Mouse (Mus musculus) cerebellum, postnatal 14 days (tissue): Measurements from ENCODE around the gene Mllt3.

Source experiments
- DNase-seq, 2 experiments: peaks; one replicate each; pipeline ENCODE4 v3.0.0; 2021; ENCODE audit warnings: mixed read lengths in 2 of 2

Gene Mllt3

DNA sequence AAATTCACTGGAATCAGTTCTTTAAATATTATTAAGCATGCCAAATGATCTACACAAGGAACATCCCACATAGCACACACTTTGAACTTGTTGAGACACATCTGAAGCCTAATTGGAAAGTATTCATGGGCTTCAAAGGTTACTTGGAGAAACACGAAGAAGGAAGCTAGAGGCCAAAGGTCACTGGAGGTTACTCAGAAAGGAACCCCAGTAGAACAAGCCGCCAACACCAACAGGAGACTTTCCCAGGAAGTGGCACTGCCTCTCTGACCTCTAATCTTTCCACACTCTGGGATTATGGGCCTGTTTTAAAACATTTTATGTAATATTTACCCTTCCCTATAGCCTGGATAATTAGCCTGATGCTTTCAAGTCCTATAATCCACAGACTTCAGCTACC, 162.6 kb downstream of the Mllt3 start:
- DNase-seq, result no peak

DNA sequence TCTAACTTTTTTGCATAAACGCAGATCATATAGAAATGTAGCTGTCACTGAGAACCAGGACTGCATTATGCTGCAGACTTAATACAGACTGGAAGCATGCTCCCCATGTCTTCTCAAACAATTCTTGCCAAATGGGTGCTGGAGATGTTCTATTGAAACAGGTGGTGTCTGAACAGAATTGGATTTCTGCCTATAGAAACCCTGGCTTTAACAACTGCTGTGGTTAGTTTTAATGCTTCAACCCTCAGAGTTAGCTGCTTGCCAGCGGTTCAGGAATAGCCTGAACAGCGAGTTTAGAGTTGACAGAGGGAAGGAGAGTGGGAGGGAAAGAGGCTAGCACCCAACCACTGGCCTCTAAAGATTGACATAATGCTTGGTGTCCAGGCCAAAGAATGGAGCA, 166.6 kb downstream of the Mllt3 start:
- DNase-seq, result peak in 1 of 2 experiments; percentile 34

DNA sequence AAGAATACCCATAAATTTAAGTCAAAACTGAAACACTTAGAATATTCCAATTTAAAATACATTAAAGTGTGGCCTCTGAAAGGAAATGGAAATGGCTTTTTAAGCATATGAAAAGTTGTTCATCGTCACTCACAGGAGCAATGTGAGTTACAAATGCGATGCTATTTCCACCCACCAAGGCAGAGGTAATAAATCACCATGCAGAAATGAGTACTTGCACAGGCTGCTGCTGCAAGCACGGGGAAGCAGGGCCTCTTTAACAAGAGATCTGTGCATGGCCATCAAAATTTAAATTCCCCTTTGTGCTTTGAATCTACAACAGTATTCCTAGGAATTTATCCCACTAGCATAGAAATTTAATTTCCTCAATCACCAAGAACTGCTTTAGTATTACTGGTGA, 167.3 kb downstream of the Mllt3 start:
- DNase-seq, result no peak

DNA sequence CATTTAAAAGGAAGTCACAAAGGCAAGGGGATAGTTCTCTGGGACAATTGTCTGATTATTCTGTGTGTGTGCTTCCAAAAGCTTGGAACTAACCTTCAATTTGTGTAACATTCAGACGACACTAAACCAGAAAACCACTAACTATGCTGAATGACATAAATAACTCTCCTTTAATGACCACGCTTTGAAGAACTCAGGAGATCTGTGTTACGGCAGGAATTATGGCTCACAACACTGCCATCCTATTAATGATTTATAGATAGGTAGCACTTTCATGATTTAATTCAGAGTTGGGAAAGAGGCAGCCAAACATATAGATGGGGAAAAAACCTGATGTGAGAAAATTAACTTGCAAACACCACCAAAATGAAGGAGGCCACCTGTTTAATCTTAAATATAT, 168.1 kb downstream of the Mllt3 start:
- no peak for DNase-seq

DNA sequence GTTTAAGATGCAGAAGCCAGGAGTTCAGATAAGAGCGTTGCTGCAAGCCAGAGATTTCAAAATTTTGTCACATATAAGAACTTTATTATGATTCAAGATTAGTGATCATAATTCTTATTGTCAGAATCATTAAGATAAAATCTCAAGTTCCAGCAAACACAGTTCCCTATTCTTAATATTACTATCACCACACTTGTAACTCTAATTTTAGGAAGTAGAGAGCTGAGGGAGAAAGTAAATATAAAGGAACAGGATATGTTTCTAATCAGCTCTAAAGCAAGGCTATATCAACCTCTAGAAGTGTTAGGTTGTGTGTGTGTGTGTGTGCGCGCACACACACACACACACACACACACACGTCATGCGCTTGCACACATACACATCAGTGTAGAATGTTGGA, 170.0 kb downstream of the Mllt3 start:
- DNase-seq, result no peak

DNA sequence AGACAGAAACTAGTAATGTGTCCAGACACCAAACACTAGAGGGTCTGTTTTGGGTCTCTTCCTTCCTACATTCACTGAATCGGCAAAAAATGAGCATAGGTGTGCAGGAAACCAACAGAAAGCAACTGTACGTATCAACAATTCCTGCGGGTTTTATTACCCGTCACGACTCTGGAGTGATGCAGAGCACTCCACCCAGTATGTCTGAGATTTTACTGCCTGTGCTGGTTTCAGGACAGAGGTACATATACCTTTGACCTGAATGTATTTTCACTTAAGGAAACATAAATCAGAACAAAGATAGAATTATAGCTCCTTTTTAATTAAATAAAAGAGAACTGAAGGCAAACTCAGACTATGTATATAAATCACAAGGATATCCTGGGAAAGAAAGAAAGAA, 172.4 kb downstream of the Mllt3 start:
- no peak for DNase-seq

DNA sequence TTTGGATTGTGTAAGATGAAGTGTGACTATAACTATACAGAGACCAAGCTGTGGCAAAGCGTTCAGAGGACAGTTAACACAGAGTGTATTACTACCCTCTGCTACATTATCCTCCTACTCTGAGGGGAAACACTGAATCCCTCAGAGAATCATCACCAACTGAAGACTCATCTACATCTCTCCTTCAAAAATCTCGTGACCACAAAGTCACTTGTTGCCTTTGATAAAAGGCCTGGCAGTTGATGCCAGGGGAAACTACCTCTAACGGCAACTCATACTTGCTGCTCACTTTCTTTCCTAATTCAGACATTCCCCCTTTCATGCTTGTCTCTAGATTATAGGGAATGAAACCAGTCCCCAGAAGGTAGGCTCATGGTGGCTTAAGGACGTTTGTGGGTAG, 174.0 kb downstream of the Mllt3 start:
- no peak for DNase-seq

DNA sequence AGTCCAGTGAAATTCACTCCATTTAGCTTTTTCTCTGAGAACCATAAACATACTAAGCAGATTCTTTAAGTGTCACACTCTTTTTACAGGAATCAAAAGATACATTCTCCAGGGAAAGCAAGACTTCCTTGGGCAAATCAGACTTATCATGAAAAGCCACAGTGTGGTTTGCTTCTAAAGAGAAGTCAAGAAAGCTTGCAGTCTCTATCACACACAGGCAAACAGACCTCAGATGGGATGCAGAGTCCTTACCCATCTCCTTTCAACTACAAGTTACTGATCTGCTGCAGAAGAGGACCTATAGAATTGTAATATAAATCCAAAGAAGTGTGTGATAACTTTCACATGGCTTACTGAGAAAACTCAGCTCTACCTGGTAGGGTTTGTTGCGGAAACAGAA, 175.2 kb downstream of the Mllt3 start:
- DNase-seq, result no peak

DNA sequence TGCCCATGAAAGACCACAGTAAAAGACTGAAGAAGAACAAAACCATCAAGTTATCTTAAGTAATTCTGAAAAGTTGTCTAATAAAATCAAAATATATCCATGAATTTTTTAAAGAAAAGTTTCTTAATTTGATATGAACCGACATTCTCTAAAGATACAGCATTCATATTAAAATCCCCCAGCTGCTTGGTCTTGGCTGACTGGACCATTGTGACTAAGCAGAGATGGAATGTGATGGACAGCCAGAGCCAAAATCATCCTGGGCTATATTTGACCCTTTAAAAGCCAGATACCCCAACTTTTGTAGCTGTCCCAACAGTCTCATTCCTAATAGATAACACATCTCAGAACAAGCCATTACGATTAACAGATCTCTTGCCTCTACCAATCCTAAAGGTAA, 180.7 kb downstream of the Mllt3 start:
- DNase-seq, result no peak

DNA sequence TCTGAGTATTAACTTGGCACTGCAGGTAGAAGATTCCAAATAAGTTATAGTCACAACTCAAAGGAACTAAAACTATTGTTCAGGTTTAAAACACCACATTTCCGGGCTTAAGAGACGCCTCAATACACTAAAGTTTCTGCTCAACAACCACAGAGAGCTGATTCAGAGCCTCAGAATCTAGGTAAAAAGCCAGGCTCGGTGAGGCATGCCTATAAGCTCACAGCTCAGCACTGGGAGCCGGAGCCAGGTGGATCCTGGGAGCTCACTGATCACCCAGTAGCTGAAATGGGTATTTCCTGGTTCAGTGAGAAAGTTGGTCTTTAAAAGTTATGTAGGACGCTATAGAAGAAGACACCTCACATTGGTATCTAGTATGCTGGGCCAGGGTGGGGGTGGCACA, 183.1 kb downstream of the Mllt3 start:
- DNase-seq, result no peak

DNA sequence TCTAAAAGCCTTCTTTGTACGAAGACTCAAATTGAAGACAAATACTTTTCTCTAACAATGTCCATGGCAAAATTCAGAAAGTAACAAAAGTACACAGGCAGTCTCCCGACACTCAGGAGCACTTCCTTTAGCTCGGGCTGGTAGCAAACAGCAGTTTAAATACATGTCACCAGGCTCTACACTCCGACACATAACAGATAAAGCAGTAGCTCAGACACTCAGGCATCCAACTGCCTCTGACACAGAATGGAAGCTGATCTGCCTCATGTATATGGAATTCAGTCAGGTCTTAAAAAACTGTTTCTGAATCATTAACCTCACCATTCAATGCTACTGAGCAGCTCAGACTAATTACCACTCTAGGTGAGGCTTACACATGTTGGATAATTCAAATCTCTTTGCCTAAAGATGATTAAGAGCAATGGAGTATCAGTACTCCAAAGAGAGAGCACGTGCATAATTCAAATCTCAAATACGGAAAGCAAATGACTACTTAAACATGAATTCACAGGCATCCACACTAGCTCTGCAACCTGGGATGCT, 188.4 kb downstream of the Mllt3 start:
- no peak for DNase-seq

DNA sequence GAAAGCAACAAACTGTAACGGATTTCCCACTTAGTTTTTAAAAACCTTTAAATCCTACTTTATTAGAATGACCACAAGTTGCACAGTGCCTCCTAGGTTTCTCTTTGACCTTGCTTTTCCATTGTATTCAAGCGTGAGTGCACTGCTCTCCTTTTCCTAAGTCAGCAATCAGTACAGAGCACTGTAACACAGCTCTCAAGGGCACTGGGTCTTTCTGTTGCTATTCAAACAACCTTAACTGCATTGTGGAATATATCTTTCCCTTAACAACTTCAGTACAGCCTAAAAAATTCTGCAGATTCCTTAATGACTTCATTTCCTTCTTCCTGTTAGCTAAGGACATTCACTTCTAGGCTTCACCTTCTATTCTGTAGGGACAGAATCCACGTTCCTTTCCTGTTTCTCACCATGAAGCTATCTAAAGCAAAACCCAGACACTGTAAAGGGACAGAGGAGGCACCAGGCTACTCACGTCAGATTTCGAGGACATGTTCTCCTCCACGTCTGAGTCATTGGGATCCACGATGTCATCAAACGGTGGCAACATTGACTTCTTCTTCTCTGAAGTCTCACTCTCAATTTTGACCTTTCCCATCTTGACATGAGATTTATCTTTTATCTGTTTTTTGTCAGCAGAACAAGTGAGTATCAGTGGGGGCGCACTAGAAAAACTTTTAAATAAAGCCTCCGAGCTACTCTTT, 192.8 kb downstream of the Mllt3 start:
- DNase-seq, result no peak

DNA sequence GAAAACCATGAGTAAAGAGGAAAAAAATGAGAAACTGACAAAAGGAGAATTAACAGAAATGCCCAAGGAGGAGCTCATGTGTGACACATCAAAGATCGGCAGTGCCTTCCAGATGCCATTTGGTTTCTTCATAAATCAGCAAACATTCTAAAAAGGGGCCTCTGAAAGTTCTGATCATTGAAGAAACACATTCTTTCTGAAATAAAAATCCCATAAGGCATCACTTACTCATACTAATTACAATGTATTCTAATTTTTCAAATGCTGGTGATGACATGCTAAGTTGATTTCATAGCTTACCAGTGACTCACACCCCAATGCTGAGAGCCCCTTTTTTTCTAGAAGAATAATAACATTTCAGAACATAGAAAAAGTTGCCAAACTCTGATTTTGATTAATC, 194.4 kb downstream of the Mllt3 start:
- DNase-seq, result no peak

DNA sequence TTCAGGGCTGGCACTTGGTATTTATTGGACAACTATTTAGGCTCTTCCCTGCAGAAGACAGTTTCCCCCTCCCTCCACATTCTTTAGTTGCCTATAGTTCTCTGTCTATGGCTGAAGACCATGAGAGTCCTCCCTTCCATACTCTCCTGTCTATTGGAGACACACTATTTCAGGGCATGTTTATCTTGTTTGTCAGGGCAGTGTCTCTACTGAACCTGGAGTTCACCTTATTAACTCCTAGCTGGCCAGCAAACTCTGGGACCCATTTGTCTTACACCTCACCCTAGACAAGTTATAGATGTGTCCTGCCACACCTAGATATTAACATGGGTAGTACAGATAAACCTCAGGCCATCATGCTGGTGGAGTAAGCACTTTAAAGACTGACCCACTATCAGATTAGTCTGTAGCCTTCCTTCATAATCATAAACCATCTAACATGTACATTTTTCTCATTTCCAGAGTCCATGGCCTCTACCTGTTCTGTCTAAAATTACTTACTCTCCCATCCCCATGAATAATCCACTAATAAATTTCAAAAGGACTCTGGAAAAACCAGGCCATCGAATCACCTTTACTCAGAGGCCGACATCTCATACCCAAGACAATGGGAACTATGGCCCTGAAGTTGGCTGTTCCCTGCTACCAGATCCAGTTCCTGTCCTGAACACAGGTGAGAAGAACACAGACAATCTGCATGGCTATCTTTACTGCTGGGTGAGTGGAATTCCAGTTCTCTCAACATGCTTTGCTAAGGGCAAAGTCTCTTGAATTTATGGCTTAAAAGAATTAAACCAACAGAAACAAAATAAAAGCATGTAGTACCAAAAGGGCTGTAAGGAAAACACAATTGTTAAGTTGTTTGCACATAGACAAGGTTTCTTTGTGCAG, 195.4 kb downstream of the Mllt3 start:
- no peak for DNase-seq

DNA sequence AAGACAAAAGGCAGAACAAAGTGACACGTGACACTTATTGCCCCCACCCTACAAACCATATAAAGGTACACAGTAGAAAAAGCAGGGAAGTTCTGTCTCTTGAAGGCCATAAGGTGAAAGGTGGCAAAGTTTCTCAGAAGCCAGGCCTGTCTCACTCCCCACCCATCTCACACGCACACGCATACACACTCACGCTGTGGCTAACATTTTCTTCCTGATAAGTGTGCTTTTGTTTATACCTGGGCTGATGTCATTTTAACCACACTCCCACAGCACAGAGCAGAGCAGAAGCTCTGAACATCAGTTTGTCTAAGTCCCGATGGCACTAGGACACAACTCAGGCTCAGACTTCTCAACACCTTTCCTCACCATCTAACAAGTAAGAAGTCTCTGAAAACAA, 196.9 kb downstream of the Mllt3 start:
- no peak for DNase-seq

DNA sequence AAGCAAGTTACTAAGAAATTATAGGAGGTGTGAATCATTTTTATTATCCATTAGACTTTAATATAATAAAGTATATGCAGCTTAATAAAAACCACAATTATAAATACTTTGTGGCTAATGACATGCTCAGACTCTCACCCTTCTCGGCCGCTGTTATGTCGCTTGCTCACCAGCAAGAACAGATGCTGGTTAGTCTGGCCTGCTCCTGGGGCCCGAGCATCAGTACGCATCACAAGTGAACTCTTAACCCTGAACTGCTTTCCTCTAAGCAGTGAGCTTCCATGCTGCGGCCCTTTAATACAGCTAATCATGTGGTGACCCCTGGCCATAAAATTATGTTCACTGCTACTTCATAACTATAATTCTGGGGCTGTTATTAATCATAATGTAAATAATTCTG, 198.0 kb downstream of the Mllt3 start:
- DNase-seq, result no peak

DNA sequence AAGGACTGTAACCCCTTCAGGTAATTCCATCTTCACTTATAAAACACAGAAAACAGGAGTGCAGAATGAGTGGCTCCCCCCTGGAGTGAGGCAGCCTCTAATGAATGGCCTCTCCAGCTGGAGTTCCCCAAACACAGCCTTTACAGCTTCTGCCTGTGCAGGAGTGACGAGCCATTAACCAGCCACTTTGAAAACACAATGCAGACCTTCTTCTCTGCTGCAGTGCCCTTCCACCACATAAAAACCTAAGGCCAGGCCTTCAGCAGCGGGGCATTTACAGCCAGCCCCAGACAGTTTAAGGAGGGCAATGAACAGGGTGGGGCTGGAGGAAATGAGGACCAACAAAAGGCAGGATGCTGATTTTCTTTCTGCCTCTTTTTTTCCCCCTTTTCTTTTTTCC, 198.9 kb downstream of the Mllt3 start:
- no peak for DNase-seq

DNA sequence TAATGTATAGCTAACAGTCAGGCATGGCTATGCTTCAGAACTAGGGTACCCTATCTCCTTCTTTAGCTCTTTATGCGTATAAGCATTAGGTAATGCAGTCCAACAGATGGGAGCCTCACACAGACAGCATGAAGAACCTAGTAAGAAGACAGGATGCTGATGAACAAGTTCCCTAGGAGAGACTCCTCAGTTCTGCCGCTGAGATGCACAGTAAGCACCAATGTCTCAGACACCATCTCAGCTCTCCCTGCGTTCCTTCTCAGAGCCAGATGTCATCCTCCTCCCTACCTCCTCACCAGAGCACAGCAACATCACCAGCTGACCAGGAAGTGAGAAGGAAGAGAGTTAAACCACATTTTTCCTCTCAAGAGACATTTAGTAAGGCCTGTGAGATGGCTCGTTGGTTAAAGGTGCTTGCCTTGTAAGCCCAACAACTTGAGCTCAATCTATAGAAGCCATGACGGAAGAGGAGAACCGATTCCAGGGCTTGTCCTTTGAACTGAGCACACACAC, 202.3 kb downstream of the Mllt3 start:
- DNase-seq, result no peak

DNA sequence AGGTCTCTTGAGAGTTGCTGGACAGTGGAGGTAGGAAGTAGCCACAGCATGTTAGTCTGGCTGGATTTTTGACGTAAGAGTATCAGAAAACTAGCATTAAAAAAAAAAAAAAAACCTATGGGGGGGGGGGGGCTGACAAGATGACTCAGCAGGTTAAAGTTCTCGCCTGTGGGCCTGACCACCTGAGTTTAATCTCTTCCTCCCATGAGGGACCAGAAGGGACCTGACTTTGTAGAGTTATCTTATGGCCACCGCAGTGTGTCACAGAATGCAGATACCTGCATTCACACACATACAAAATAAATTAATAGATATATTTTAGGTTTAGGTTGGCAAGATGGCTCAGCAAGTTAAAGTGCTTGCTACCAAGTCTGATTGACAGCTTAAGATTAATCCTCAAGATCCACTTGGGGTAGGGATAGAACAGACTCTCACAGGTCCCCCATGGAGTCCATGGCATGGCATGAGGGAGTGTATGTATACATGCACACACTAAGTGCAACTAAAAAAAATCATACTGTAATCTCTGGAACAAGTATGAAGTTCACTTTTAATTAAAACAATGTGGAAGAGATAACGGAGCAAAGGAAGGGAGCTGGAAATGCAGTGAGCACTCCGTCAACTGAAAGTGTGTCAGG, 203.6 kb downstream of the Mllt3 start:
- no peak for DNase-seq

DNA sequence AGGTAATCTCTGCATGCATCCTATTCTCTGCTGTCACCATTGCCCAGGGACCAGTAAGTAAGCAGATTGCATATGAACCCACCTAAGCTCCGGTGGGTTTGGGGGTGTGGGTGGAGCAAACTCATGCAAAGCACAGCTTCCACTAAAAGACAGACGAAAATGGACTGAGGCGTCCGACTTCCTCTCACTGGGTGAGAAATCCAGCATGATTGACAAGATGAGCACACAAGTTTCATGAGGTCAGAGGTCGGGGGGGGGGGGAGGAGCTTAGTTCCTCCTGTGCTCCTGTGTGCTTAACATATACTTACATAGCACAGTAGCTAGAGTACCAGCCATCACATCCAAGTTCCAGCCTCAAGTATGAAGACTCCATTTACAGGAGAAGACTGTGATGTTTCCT, 206.8 kb downstream of the Mllt3 start:
- DNase-seq, result no peak

DNA sequence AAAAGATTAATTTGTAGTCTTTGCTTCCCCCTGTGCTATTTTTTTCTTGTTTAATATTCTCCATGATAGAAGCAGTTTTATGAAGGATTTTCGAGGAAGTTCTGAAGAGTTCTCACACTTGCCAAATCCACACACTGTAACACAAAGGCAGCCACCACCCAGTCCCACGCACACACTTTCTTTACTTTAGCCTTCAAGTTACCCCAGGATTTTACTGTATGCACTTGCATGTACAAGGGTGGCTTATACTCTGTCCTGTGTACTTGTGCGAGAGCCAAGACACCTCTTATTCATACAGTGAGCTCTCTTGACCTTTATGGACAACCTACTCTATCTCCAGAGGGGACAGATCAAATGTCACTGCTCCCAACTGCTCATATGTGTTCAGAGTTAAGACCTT, 209.5 kb downstream of the Mllt3 start:
- DNase-seq, result no peak

DNA sequence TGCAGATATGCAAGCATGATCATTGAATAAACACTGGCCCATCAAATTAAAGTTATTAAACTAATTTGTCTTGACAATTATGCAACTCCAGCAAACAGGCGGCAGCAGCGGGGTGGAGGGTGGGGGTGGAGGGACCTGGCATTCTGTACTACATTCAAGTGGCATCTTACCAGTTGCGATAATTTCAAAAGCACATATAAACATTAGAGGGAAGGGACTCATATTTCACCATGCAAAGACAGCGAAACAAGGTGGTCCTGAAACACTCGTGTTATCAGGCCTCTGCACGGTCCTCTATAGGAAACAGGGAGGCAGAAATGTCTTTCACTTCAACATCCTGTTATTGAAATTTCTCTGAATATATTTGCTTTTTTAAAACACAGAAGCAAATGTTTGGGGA, 210.0 kb downstream of the Mllt3 start:
- DNase-seq, result no peak

DNA sequence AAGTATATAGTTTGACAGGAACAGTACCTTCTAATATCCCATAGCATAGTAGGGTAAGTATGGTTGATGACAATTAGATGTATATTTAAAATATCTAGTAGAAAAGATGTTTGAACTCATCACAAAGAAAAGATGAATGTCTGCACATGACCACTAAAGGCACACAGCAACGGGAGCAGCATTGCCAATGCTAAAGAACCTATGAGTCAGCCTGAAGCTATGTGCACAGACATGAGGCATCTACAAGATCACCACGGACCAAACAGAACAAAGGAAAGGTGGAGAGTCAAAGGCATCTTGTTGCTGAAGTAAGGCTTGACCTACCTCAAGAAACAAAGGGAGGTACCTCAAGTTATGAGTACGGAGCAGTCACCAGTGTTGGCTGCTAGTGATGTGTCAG, 212.3 kb downstream of the Mllt3 start:
- no peak for DNase-seq

DNA sequence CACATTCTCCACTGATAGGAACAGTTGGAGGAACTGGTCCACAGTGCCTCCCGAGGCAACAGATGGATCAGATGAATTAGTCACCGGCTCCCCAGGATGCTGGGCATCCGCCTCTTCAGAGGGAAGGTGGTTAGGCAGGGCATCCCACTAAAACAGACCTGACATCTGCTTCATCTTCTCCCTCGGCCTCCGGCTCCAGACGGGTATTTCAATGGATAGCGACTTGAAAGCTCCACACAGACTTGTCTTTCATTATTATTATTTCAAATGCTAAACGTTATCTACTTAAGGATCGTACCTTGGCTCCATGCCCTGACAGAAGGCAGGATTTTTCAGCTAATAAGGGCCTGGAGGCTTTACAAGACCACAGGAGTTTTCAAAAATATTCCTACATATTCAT, 214.0 kb downstream of the Mllt3 start:
- peak; percentile 86 to 90 for DNase-seq
